Mouse (Mus musculus) lung, adult 2 months (tissue): ENCODE results near the gene Klhl29.

ENCODE experiments used
- CTCF ChIP-seq: fragments of 200-500 bp; IDR thresholded peaks from 2 replicates; pipeline ENCODE4 v1.5.1; 2011; ENCODE audit warnings: mild to moderate bottlenecking, low read length, control low read depth; ENCODE audit not compliant: insufficient read depth
- POLR2A ChIP-seq: fragments of 200-500 bp; IDR thresholded peaks from 2 replicates; pipeline ENCODE4 v1.6.1; 2011; ENCODE audit warnings: low read depth, mild to moderate bottlenecking, control low read depth, low read length, borderline replicate concordance; ENCODE audit errors: extremely low read depth

DNA sequence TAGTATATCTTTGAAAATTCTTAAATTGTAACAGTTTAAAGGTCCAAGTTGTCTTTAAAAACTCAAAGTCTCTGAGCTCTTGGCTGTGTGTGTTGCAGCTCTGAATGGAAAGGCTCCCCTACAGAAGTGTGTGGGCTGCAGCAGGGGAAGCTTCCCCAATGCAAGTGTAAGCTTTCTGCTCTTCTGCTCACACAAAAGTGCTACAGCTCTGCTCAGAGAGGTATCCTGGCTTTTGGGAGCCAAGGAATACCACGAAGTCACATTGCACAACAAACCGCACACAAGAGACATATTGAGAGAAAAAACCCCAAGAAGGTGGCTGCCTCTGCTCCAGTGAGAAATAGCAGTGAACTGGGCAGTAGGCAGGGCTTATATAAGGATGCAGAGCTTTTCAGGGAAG, 337.5 kb downstream of the Klhl29 start:
- TF ChIP-seq CTCF (no peak), POLR2A (no peak)
